Mouse (Mus musculus) testis, postnatal 10 days (tissue): ENCODE data around the gene Clcn7.
"Not testable (repeated sequence)": the region's sequence is repeated elsewhere in the genome, so short reads cannot be mapped to it uniquely, and the experiment has no call there.

Experiments
- DNase-seq: peaks from one replicate; pipeline ENCODE4 v3.0.0; 2021; ENCODE audit warnings: low spot score

Clcn7 gene

DNA sequence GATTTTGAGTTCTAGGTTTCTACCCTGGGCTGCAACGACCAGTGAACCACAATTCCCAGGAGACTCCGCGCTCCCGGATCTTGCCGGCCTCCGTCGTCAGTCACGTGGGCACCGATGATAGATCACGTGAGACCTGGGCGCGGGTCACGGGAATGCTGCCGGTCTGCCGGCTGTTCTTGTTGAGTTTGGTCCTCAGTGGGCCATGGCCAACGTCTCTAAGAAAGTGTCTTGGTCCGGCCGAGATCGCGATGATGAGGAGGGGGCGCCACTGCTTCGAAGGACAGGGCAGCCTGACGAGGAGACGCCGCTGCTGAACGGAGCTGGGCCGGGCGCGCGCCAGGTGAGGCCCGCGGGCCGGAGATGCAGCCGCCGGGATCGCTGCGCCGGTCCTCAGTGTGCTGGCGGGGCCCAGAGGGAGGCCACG is at the start of gene Clcn7:
TSS of gene Clcn7 (plus strand) at position 117 of the 424 bp plus-strand sequence.
- DNase-seq: peak; percentile 95

- peak; percentile 63 for DNase-seq
Observed at GRCm38 (mm10) chr17:25083444-25083931, 49.7 kb upstream of the Clcn7 start, which contains the start of gene Tmem204. Gene Tmem204 (minus strand): TSS chr17:25083591.

GRCm38 (mm10) chr17:25084835-25085385 is 48.3 kb upstream of the Clcn7 start:
- no peak for DNase-seq

GRCm38 (mm10) chr17:25086724-25087123 is 46.5 kb upstream of the Clcn7 start:
- no peak for DNase-seq

GRCm38 (mm10) chr17:25089158-25089557 is 44.0 kb upstream of the Clcn7 start:
- DNase-seq: no peak

DNA sequence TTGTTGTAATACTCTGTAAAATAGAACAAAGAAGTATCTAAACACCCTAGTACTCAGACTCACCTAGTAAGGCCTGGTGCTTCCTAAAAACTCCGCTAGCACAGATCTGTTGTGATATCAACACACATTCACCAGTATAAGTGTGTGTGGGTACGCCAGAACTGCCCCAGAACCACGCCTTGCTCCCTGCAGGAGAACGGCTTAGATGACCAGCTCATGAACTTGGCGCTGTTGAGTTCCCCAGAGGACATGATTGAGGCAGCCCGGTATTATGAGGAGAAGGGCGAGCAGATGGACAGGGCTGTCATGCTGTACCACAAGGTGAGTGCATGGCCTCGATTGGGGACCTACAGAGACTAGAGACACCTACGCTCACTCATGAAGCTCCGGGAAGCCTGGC is 42.7 kb upstream of the Clcn7 start:
- no peak for DNase-seq

DNA sequence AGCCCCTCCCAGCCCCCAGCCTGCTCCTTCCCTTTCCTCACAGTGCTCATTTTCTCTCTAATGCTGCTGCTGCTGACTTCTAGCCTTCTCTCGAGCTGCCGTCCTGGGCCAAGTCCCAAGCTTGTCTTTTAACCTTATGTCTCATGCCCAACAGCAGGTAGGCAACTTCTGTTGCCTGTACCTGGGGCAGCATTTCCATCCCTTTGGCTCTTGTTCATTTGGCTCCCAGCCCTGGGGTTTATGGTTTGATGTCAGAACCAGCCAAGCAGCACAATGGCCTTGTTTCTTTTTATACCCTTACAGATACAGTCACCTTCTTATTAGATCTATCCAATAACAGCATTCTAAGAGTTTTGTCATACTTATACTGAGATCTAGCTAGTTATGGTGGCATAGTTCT is 37.0 kb upstream of the Clcn7 start:
- DNase-seq: no peak

DNA sequence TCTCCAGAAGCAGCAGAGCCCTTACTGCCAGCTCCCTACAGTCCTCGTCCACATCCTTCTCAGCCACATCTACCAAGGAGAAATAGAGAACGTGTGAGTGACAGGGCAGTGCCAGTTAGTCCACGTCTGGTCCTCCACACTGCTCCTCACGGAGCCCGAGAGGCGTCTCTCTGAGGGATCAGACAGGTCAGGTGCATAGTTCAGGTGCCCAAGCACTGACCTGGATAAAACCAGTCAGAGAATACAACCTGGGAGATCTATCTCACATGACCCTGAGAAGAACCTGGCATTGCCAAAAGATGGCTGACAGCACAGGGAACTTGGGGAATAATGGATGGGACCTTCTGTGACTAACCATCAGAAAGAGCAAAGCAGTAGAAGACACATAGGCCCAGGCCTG is 33.1 kb upstream of the Clcn7 start:
- DNase-seq: no peak

- DNase-seq: no peak
Observed at GRCm38 (mm10) chr17:25101338-25101737, 31.9 kb upstream of the Clcn7 start.

- no peak for DNase-seq
Observed at GRCm38 (mm10) chr17:25107786-25108185, 25.4 kb upstream of the Clcn7 start.

DNA sequence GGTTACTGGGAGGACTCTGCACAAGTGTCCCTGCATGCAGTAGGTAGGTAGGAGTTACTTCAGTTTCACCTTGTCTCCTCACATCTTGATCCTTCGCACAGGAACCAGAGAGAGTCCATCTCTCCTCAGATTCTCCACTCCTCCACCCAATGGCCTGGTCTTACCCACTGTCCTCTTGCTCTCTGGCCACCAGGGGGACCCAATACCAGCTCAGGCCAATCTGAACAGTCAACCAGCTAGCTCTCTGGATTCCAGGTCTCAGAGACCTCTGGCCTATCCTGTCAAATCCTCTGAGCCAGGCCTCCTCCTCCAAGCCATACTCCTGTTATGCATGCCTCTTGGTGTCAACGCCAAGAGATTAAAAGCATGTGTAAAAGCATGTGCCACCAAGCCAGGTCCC is 23.6 kb upstream of the Clcn7 start:
- DNase-seq: peak; percentile 61

- DNase-seq: no peak
Observed at GRCm38 (mm10) chr17:25110590-25110989, 22.6 kb upstream of the Clcn7 start.

GRCm38 (mm10) chr17:25111220-25111619 is 22.0 kb upstream of the Clcn7 start:
- DNase-seq: no peak

DNA sequence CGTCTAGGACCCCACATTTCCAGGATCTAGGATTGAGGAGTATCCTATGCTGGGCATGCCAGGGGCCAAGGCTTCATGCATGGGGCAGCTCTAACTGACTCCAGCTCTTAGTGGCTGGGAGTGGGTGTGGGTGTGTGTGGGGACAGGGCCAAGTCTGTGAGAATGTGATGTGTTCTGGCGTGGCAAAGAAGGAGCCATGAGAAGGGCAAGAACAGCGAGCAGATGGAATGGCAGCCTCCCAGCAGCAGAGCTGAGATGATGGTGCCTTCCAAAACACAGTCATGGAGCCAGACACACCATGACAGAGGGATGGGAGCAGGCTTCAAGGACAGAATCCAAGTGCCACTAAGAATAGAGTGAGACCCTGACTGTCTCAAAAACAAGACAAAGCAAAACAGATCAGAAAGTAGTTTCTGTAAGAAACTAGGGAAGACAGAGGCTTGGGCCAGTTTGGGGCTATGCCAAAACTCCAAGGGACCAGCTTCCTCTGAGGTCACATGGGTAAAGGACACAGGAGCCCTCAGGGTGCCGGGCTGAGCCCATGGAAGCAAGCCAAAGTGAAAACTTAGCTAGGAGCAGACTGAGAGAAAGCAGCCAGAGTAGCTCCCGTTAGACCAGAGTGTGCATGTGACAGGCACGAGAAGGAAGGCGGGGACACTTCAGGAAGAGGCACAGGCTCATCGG is 21.3 kb upstream of the Clcn7 start:
- no peak for DNase-seq

GRCm38 (mm10) chr17:25112423-25112810 is 20.8 kb upstream of the Clcn7 start:
- DNase-seq: no peak

- peak; percentile 67 for DNase-seq
Observed at GRCm38 (mm10) chr17:25114908-25115645, 18.1 kb upstream of the Clcn7 start.

DNA sequence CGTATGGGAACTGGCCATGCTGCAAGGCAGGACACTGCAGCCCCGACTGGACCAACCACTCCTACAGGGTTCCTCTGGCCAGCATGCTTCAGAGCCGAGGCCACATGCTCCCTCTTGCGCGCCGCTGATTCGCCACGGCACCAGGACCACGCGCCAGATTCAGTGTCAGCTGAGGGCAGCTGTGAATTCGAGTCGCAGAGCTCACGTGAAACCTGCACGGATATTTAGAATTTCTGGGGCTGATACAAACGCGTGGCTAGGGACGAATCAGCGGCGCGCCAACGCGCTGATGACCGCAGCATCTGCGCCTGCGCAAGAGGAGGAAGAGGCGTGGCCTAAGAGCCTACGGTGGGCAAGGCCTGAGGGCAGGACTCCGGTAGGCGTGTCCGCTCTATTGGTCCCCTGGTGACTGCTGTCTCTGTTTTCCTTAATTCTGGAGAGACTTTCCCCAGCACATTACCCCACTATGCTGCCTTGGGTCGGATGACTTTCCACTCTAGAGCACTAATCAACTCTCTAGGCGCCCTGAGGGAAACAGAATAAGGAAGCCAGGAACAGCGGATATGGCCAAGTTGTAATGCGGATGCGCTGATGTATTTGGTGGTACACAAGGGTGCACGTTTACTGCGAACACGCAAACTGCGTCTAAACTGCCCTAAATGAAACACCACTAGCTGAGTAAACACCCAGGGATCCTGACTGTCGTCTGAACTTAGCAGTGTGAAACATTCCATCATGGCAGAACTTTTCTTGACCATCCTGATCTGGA is 17.3 kb upstream of the Clcn7 start, which contains the start of gene Telo2:
TSS of gene Telo2 (minus strand) at position 304 of the 769 bp plus-strand sequence.
- DNase-seq: peak; percentile 98

DNA sequence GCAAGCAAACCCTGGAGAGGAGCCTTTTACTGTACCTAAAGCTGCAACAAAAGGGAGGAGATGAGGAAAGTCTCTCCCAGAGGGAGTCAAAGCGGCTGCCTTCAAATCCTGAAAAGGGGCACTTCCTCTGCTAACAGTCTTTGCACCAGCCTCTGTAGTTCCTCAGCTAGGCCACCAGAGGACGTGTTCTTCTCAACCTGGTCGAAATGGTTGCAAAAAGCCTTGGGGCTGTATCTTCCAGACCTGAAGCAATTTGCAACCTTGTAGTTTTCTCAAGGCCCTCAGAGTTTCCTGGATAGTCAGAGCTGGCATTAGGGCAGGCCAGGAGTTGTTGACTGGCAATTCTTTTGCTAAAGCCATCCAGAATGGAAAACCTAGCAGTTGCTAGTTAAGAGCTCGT is 15.9 kb upstream of the Clcn7 start:
- peak; percentile 69 for DNase-seq

- no peak for DNase-seq
Observed at GRCm38 (mm10) chr17:25120406-25120805, 12.8 kb upstream of the Clcn7 start, which contains the start of gene Ptx4. Gene Ptx4 (plus strand): TSS chr17:25120760.

- no peak for DNase-seq
Observed at GRCm38 (mm10) chr17:25123979-25124378, 9.2 kb upstream of the Clcn7 start.

DNA sequence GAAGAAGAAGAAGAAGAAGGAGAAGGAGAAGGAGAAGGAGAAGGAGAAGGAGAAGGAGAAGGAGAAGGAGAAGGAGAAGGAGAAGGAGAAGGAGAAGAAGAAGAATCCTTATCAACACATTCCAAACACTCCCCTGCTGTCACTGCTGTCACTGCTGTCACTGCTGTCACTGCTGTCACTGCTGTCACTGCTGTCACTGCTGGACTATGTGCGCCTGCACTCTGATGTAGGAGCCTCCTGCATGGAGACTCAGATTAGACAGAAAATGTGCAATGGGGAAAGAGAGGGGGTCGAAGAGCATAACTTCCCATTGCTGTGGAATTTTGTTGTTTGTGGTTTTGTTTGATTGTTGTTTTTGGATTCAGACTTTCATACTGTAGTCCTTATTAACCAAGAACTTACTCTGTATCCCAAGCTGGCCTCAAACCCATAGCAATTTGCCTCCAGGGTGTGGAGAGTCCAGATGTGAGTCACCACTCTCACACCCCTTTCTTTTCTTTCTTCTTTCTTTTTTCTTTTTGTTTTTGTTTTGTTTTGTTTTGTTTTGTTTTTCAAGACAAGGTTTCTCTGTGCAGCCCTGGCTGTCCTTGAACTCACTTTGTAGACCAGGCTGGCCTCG is 7.6 kb upstream of the Clcn7 start:
- not testable (repeated sequence) for DNase-seq

DNA sequence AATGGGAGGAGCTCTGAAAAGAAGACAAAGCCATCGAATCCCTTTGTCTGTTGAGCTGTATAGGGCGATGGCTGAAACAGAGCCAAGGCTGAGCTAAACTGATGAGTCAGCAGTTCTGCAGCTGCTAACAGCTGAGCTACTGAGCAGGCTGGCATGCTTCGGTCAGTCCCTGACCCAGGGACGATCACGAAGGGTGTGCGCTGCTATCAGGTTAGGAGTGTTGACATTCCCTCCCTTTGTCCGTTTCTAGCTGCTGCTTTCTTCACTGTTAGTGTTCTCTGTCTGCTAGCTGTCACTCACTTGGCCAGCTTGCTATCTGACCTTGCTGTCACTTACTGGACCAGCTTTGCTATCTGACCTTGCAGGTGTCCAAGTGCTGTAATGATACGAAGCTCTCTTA is 6.1 kb upstream of the Clcn7 start:
- no peak for DNase-seq
